Mouse (Mus musculus): Measurements from ENCODE around the gene Gpr142.

The Gpr142 gene

GRCm38 (mm10) chr11:114798624-114799023, at the start of gene Gpr142:
Gene Gpr142, plus strand, starts transcription at chr11:114798924.
- no peak for DNase-seq (ENCODE audit: low read depth)

GRCm38 (mm10) chr11:114764820-114765818, 33.6 kb upstream of the Gpr142 start, which contains the start of gene Kif19a:
Gene Kif19a, plus strand, starts transcription at chr11:114765388.
- DNase-seq (ENCODE audit: low read depth), result no peak

GRCm38 (mm10) chr11:114769911-114770310, 28.8 kb upstream of the Gpr142 start:
- no peak for DNase-seq (ENCODE audit: low read depth)

- no peak for DNase-seq (ENCODE audit: low read depth)
Measured at GRCm38 (mm10) chr11:114771896-114772295, 26.8 kb upstream of the Gpr142 start.

GRCm38 (mm10) chr11:114780076-114780475, 18.6 kb upstream of the Gpr142 start:
- no peak for DNase-seq (ENCODE audit: low read depth)

- no peak for DNase-seq (ENCODE audit: low read depth)
Measured at GRCm38 (mm10) chr11:114785892-114786291, 12.8 kb upstream of the Gpr142 start.

- DNase-seq (ENCODE audit: low read depth), result no peak
Measured at GRCm38 (mm10) chr11:114786326-114786725, 12.4 kb upstream of the Gpr142 start.

- DNase-seq (ENCODE audit: low read depth), result no peak
Measured at GRCm38 (mm10) chr11:114787611-114788010, 11.1 kb upstream of the Gpr142 start.

GRCm38 (mm10) chr11:114789061-114789714, 9.5 kb upstream of the Gpr142 start:
- DNase-seq (ENCODE audit: low read depth), result no peak

GRCm38 (mm10) chr11:114789716-114790115, 9.0 kb upstream of the Gpr142 start:
- no peak for DNase-seq (ENCODE audit: low read depth)

- DNase-seq (ENCODE audit: low read depth), result no peak
Measured at GRCm38 (mm10) chr11:114790171-114790570, 8.6 kb upstream of the Gpr142 start.

GRCm38 (mm10) chr11:114790841-114791240, 7.9 kb upstream of the Gpr142 start:
- DNase-seq (ENCODE audit: low read depth), result no peak

GRCm38 (mm10) chr11:114791351-114791889, 7.3 kb upstream of the Gpr142 start:
- DNase-seq (ENCODE audit: low read depth), result no peak

- DNase-seq (ENCODE audit: low read depth), result no peak
Measured at GRCm38 (mm10) chr11:114791891-114792411, 6.8 kb upstream of the Gpr142 start.

GRCm38 (mm10) chr11:114792931-114793494, 5.7 kb upstream of the Gpr142 start:
- no peak for DNase-seq (ENCODE audit: low read depth)

- DNase-seq (ENCODE audit: low read depth), result no peak
Measured at GRCm38 (mm10) chr11:114793868-114794545, 4.7 kb upstream of the Gpr142 start.

- DNase-seq (ENCODE audit: low read depth), result no peak
Measured at GRCm38 (mm10) chr11:114794691-114795090, 4.0 kb upstream of the Gpr142 start.

GRCm38 (mm10) chr11:114795231-114795746, 3.4 kb upstream of the Gpr142 start:
- no peak for DNase-seq (ENCODE audit: low read depth)

GRCm38 (mm10) chr11:114795848-114796322, 2.8 kb upstream of the Gpr142 start, which contains the start of gene Btbd17:
Gene Btbd17, minus strand, starts transcription at chr11:114795945.
- no peak for DNase-seq (ENCODE audit: low read depth)

GRCm38 (mm10) chr11:114797176-114797575, 1.5 kb upstream of the Gpr142 start:
- DNase-seq (ENCODE audit: low read depth), result no peak

- DNase-seq (ENCODE audit: low read depth), result no peak
Measured at GRCm38 (mm10) chr11:114797981-114798380, 743 bp upstream of the Gpr142 start.
